Mouse (Mus musculus): ENCODE data around the gene Aktip.

DNA sequence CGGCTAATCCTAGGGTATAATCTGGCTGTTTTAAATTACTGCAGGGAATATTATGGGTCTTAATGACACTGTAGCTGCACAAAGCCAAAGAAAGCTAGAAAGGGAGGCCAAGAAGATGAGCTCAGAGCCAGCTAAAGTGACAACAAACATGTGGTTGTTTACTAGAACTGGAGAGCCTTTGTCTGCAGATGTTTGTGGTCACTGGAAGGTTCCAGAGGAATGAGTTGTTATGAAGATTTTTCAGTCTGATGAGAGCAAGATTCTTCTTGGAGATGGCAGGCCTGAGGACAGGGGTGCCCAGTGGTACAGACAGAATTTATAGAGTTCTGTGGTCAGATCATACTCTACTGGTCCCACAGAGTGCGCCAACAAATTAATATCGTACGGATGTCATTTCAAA lies 18.5 kb upstream of the Aktip start:
- TF ChIP-seq CHD2 (IDR thresholded peaks at IDR 0.05; ENCODE audit: low read length) (no peak), CTCF (conservative IDR thresholded peaks at IDR 0.05 in 1 of 2, IDR thresholded peaks at IDR 0.05 in 1 of 2; ENCODE audit: low read depth in 2 of 2, low read length in 2 of 2) (no peak), GABPA (IDR thresholded peaks at IDR 0.05; ENCODE audit: insufficient replicate concordance, low read depth, low read length) (no peak), POLR2A (IDR thresholded peaks at IDR 0.05; ENCODE audit: low read depth, low read length) (no peak), MEF2A (IDR thresholded peaks at IDR 0.05; ENCODE audit: borderline replicate concordance, low read depth, low read length) (no peak), E2F4 (IDR thresholded peaks at IDR 0.05; ENCODE audit: insufficient replicate concordance, low read depth, low read length) (no peak), HCFC1 (IDR thresholded peaks at IDR 0.05; ENCODE audit: low read depth, low read length) (no peak), MXI1 (IDR thresholded peaks at IDR 0.05; ENCODE audit: low read depth, low read length) (no peak), ZNF384 (IDR thresholded peaks at IDR 0.05; ENCODE audit: low read depth, low read length) (no peak), JUND (conservative IDR thresholded peaks at IDR 0.05; ENCODE audit: low read depth, low read length) (no peak), PAX5 (IDR thresholded peaks at IDR 0.05; ENCODE audit: low read length) (no peak), NELFE (IDR thresholded peaks at IDR 0.05; ENCODE audit: low read depth, low read length) (no peak)
